Mouse (Mus musculus) gonadal fat pad, adult 2 months (tissue): ENCODE data around the gene Glp2r. TPM values are rescaled to one million over a fixed set of nuclear protein-coding genes. Genes with fewer than 3 reads are reported as not detected.

Source experiments
- DNase-seq: peaks from one replicate; pipeline ENCODE4 v3.0.0-alpha.2; 2012; ENCODE audit warnings: low read depth
- polyA plus RNA-seq: library from polyadenylated mRNA; depleted of rRNA; stranded (reverse); fragments of >200 nt; gene quantifications from 2 replicates; pipeline ENCODE4 v1.2.3, GENCODE M21; 2012; rRNA removed

Gene Glp2r
- polyA plus RNA-seq = 0.06 and 0.07 TPM in 2 replicates

- no peak for DNase-seq
These were observed at the start of gene Glp2r for GRCm38 (mm10) chr11:67771053-67771452. TSS of gene Glp2r (minus strand) at chr11:67771153.

GRCm38 (mm10) chr11:67820221-67820620 lies 49.3 kb upstream of the Glp2r start:
- no peak for DNase-seq

GRCm38 (mm10) chr11:67819604-67820003 lies 48.7 kb upstream of the Glp2r start:
- no peak for DNase-seq

- DNase-seq = no peak
These were observed 40.6 kb upstream of the Glp2r start for GRCm38 (mm10) chr11:67811535-67811934.

- DNase-seq = no peak
These were observed 37.1 kb upstream of the Glp2r start for GRCm38 (mm10) chr11:67808051-67808450.

- no peak for DNase-seq
These were observed 36.1 kb upstream of the Glp2r start for GRCm38 (mm10) chr11:67806832-67807597.

- no peak for DNase-seq
These were observed 34.6 kb upstream of the Glp2r start for GRCm38 (mm10) chr11:67805538-67805937.

GRCm38 (mm10) chr11:67801169-67801568 lies 30.2 kb upstream of the Glp2r start:
- no peak for DNase-seq

GRCm38 (mm10) chr11:67800130-67800723 lies 29.3 kb upstream of the Glp2r start:
- no peak for DNase-seq

GRCm38 (mm10) chr11:67797931-67798330 lies 27.0 kb upstream of the Glp2r start, which contains the start of gene Dhrs7c:
TSS of gene Dhrs7c (plus strand) at chr11:67798187.
- DNase-seq = no peak

- no peak for DNase-seq
These were observed 19.2 kb upstream of the Glp2r start for GRCm38 (mm10) chr11:67790182-67790581.

- no peak for DNase-seq
These were observed 3.4 kb upstream of the Glp2r start, which contains the start of gene Gsg1l2 for GRCm38 (mm10) chr11:67774379-67774778. TSS of gene Gsg1l2 (plus strand) at chr11:67774608.

- DNase-seq = no peak
These were observed 1.6 kb upstream of the Glp2r start for GRCm38 (mm10) chr11:67772577-67772976.

GRCm38 (mm10) chr11:67771691-67772090 lies 738 bp upstream of the Glp2r start:
- no peak for DNase-seq

GRCm38 (mm10) chr11:67757373-67758167 lies 13.4 kb downstream of the Glp2r start:
- no peak for DNase-seq

- no peak for DNase-seq
These were observed 14.7 kb downstream of the Glp2r start for GRCm38 (mm10) chr11:67756287-67756686.

GRCm38 (mm10) chr11:67741569-67741968 lies 29.4 kb downstream of the Glp2r start:
- no peak for DNase-seq

GRCm38 (mm10) chr11:67738846-67739490 lies 32.0 kb downstream of the Glp2r start:
- no peak for DNase-seq

GRCm38 (mm10) chr11:67738345-67738744 lies 32.6 kb downstream of the Glp2r start:
- DNase-seq = no peak

- DNase-seq = no peak
These were observed 36.4 kb downstream of the Glp2r start for GRCm38 (mm10) chr11:67734597-67734996.

GRCm38 (mm10) chr11:67733726-67734125 lies 37.2 kb downstream of the Glp2r start:
- no peak for DNase-seq

GRCm38 (mm10) chr11:67731056-67731455 lies 39.9 kb downstream of the Glp2r start:
- DNase-seq = no peak
